9 mouse cellular contexts compared by ENCODE assay signal in the genomic region with DNA sequence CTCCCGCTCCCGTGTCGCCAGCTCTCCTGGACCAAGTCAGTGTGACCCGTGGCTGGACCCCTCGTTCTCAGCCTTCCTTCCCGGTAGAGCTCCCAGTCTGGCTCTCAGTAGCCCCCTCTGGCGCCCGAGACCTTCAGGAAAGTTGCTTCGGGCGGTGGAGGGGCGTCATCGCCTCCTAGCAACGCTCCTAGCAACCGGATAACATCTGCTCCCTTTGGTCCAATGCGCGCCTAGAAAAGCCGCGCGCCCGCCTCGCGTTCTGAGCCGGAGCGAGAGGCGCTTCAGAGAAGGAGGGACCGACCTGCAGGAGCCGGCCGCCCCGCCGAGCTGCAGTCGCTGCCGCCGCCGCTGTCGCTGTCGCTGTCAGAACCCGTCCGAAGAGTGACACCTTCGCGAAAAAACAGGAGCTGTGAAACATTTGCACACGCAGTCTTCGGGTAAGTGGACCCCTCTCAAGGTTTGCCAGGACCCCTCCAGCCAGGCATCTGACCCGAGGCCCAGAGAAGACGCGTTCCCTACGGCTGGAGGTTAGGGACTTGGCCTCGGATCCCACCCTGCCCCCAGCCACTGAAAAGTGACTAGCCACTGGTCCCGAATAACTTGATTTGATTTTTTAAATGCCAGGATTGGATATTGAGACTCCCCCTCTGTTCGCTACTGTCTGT. TPM values are rescaled to one million over a fixed set of nuclear protein-coding genes. Genes with fewer than 3 reads are reported as not detected.
DNase-seq lines count a peak whose midpoint lies in the region; ATAC-seq and TF ChIP-seq lines count a peak whose summit lies in the region.
"Had no signal": no experiment of that assay in that cellular context is flagged by ENCODE, and none has a peak within 500 bp of the region (broad histone marks: within the 10 kb centered on the region; RNA-seq: fewer than 3 reads in every experiment).

No protein-coding gene starts in this region.

- 3% methylated on average over 48 of the region's 49 CpGs for WGBS in liver, postnatal 0 days (ENCODE audit: insufficient replicate concordance)

- no peak for TF ChIP-seq EP300 in liver, postnatal 0 days (IDR thresholded peaks at IDR 0.05; ENCODE audit: low read depth)

- TF ChIP-seq CTCF in layer of hippocampus, adult 2 months (conservative IDR thresholded peaks at IDR 0.05), result peak; percentile 92
- peak; percentile 27; the same call in 1 of the 2 replicates for TF ChIP-seq CTCF in liver, postnatal 0 days (IDR thresholded peaks at IDR 0.05; ENCODE audit: low read depth)

- ATAC-seq in megakaryocyte, adult 5-6 weeks (ENCODE audit: poor library complexity, severe bottlenecking), result no peak
- ATAC-seq in frontal cortex, adult (ENCODE audit: low TSS enrichment), result peak; percentile 89
- ATAC-seq in liver, postnatal 0 days, result no peak

- H3K4me2 ChIP-seq in liver, postnatal 0 days (ENCODE audit: low read depth, low read length), result peak overlapping the region; percentile 29

- peaks cover 35% of the 10 kb centered on the region for H3K27me3 ChIP-seq in megakaryocyte, embryonic 14.5 days (replicated peaks)
- peaks cover 29% of the 10 kb centered on the region for H3K27me3 ChIP-seq in liver, postnatal 0 days (ENCODE audit: insufficient read depth, low read length)

- DNase-seq in heart, postnatal 4 days, result peak; percentile 89
- DNase-seq in layer of hippocampus, adult 2 months (ENCODE audit: low spot score in 2 of 2), result peak; percentile 95 to 97
- peak; percentile 33 for DNase-seq in liver, postnatal 0 days
- peak; percentile 68 for DNase-seq in ovary, adult 18-20 months (ENCODE audit: low spot score)
- peak; percentile 29 to 55 for DNase-seq in thymus, postnatal 36 days

- no peaks in the 10 kb centered on the region for H3K36me3 ChIP-seq in megakaryocyte, embryonic 14.5 days (replicated peaks; ENCODE audit: low read length)
- no peaks in the 10 kb centered on the region for H3K36me3 ChIP-seq in liver, postnatal 0 days (replicated peaks; ENCODE audit: insufficient read depth, low read length)

- peaks cover 6% of the 10 kb centered on the region for H3K4me1 ChIP-seq in megakaryocyte, embryonic 14.5 days
- peaks cover 2% of the 10 kb centered on the region; the same call in 1 of the 2 replicates for H3K4me1 ChIP-seq in liver, postnatal 0 days (ENCODE audit: insufficient read depth)

- peak overlapping the region; percentile 42 for H3K4me3 ChIP-seq in megakaryocyte, embryonic 14.5 days (replicated peaks)
- H3K4me3 ChIP-seq in layer of hippocampus, adult 2 months, result peak overlapping the region; percentile 68
- no peak overlapping the region for H3K4me3 ChIP-seq in liver, postnatal 0 days (ENCODE audit: low read depth, low read length)

- H3K9ac ChIP-seq in liver, postnatal 0 days (replicated peaks), result no peak overlapping the region

- peak overlapping the region; percentile 90 for H3K27ac ChIP-seq in layer of hippocampus, adult 2 months
- H3K27ac ChIP-seq in liver, postnatal 0 days (ENCODE audit: low read depth), result no peak overlapping the region
- H3K27ac ChIP-seq: macrophage had no signal

- H3K9me3 ChIP-seq in megakaryocyte, embryonic 14.5 days, result peaks cover 5% of the 10 kb centered on the region; the same call in 1 of the 2 replicates
- no peaks in the 10 kb centered on the region for H3K9me3 ChIP-seq in liver, postnatal 0 days (ENCODE audit: low read length)

RNA-seq across cellular contexts. Expression of a gene that starts 32.0 kb away (rescaled TPM):
- polyA plus RNA-seq in megakaryocyte, embryonic 14.5 days (2012; ENCODE audit: insufficient read depth, low replicate concordance), result not detected in 2 replicates
- not detected in 2 replicates for total RNA-seq in megakaryocyte, adult 5-6 weeks (2015)
- total RNA-seq in megakaryocyte, adult 5-6 weeks (2017), result not detected in 2 replicates
- total RNA-seq in heart, postnatal 4 days (2021), result not detected
- not detected for total RNA-seq in layer of hippocampus, adult 2 months (2021)
- not detected in 2 replicates for polyA plus RNA-seq in liver, postnatal 0 days (2015; fragmentation: Nextera tagmentation; extraction: Ambion mirVana)
- polyA plus RNA-seq: macrophage had no signal

Comparison
In these comparisons a context has a peak if more than half of its experiments do, and no peak if none do; other contexts are left out.
1. DNase-seq: peak in every context shown above with its lines; median percentile 96 in layer of hippocampus, adult 2 months; 89 in heart, postnatal 4 days; 68 in ovary, adult 18-20 months; 42 in thymus, postnatal 36 days; 33 in liver, postnatal 0 days.